8 mouse cellular contexts compared by ENCODE assay signal in the genomic region with DNA sequence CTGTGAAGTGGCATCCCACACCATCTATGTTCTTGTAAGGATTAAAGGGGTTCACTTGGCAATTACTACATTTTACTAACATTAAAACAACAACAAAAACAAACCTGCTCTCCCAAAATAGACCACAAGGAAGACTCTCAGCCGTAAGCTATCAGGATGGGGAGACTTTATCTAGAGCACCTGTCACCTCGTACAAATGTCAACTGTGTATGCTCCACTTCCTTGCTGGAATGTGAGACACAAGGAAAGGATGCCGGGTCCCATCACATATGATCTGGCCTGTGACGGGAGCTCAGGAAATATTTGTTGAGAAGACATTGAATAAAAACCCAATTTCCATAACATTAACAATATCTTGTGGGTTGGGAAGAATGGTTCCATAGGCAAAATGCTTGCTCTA. TPM values are rescaled to one million over a fixed set of nuclear protein-coding genes. Genes with fewer than 3 reads are reported as not detected.
"Had no signal": no experiment of that assay in that cellular context is flagged by ENCODE, and none has a peak within 500 bp of the region (broad histone marks: within the 10 kb centered on the region; RNA-seq: fewer than 3 reads in every experiment).

No protein-coding gene starts in this region.

- H3K9me3 ChIP-seq: kidney, embryonic 15.5 days; limb, embryonic 15.5 days; stomach, embryonic 15.5 days had no signal

- H3K9ac ChIP-seq: kidney, embryonic 15.5 days; limb, embryonic 15.5 days; liver, embryonic 12.5 days; lung, embryonic 14.5 days; stomach, embryonic 15.5 days had no signal

- H3K27me3 ChIP-seq: kidney, embryonic 15.5 days; limb, embryonic 15.5 days; stomach, embryonic 15.5 days had no signal

- H3K4me3 ChIP-seq: kidney, embryonic 15.5 days; limb, embryonic 15.5 days; liver, embryonic 12.5 days; midbrain, embryonic 10.5 days; stomach, embryonic 15.5 days had no signal

- H3K4me2 ChIP-seq: kidney, embryonic 15.5 days; limb, embryonic 15.5 days; liver, embryonic 12.5 days; lung, embryonic 14.5 days; stomach, embryonic 15.5 days had no signal

- ATAC-seq: liver, embryonic 12.5 days; midbrain, embryonic 16.5 days had no signal

- H3K36me3 ChIP-seq: kidney, embryonic 15.5 days; limb, embryonic 15.5 days; liver, embryonic 12.5 days; midbrain, embryonic 10.5 days; stomach, embryonic 15.5 days had no signal

- H3K4me1 ChIP-seq: liver, embryonic 12.5 days; midbrain, embryonic 10.5 days had no signal

- H3K27ac ChIP-seq: kidney, embryonic 15.5 days; limb, embryonic 15.5 days; liver, embryonic 12.5 days; midbrain, embryonic 10.5 days; stomach, embryonic 15.5 days had no signal

RNA-seq across cellular contexts. Expression of a gene that starts 32.2 kb away (rescaled TPM):
- total RNA-seq: megakaryocyte, adult 5-6 weeks had no signal
